Mouse (Mus musculus) liver, embryonic 14.5 days (tissue): ENCODE data around the gene Kcnk16. TPM values are rescaled to one million over a fixed set of nuclear protein-coding genes. Genes with fewer than 3 reads are reported as not detected.
"Not testable (repeated sequence)": the region's sequence is repeated elsewhere in the genome, so short reads cannot be mapped to it uniquely, and the experiment has no call there.

Experiments
- ATAC-seq: fragments of 200-750 bp; cut with Nextera tagmentation; 2 replicates; pipeline ENCODE4 v1.8.0; 2017; ENCODE audit warnings: moderate number of reproducible peaks, mild to moderate bottlenecking, moderate library complexity; ENCODE audit not compliant: insufficient read depth
- DNase-seq, 3 experiments: peaks; one replicate each; pipeline ENCODE4 v3.0.0-alpha.2; 2012 to 2013; ENCODE audit warnings: low read depth in 3 of 3, low spot score in 3 of 3
- H3K27ac ChIP-seq: fragments of 300-500 bp; sonication (generic); 2 replicates; pipeline ENCODE4 v1.5.1; 2014; ENCODE audit warnings: moderate library complexity, mild to moderate bottlenecking, control low read depth, inconsistent platforms
- H3K27me3 ChIP-seq: fragments of 300-500 bp; sonication (generic); 2 replicates; pipeline ENCODE4 v1.6.1; 2014; ENCODE audit warnings: mild to moderate bottlenecking, low read length, moderate library complexity; ENCODE audit not compliant: control insufficient read depth, insufficient read depth
- H3K36me3 ChIP-seq: fragments of 300-500 bp; sonication (generic); replicated peaks from 2 replicates; pipeline ENCODE4 v1.6.1; 2014; ENCODE audit warnings: low read depth; ENCODE audit not compliant: control insufficient read depth, insufficient read depth
- H3K4me1 ChIP-seq, 2 experiments: fragments of 200-500 bp in 1 of 2; fragments of 300-500 bp in 1 of 2; sonication (generic) in 1 of 2; replicated peaks; 2 replicates each; pipeline ENCODE4 v1.6.1; 2012 to 2014; ENCODE audit warnings: antibody characterized with exemption in 1 of 2, inconsistent platforms in 1 of 2, low read length in 1 of 2; ENCODE audit not compliant: control insufficient read depth in 2 of 2, insufficient read depth in 2 of 2
- H3K4me2 ChIP-seq: fragments of 300-500 bp; sonication (generic); 2 replicates; pipeline ENCODE4 v1.6.1; 2014; ENCODE audit warnings: low read depth, mild to moderate bottlenecking, control low read depth, moderate library complexity
- H3K4me3 ChIP-seq, 2 experiments: fragments of 200-500 bp in 1 of 2; fragments of 300-500 bp in 1 of 2; sonication (generic) in 1 of 2; 2 replicates each; pipeline ENCODE4 v1.5.1; 2012 to 2014; ENCODE audit warnings: low read depth in 2 of 2, low read length in 2 of 2, mild to moderate bottlenecking in 2 of 2, control low read depth in 1 of 2, inconsistent platforms in 1 of 2, moderate library complexity in 1 of 2; ENCODE audit not compliant: insufficient read depth in 1 of 2
- H3K9ac ChIP-seq: fragments of 300-500 bp; sonication (generic); replicated peaks from 2 replicates; pipeline ENCODE4 v1.6.1; 2014; ENCODE audit warnings: mild to moderate bottlenecking, control low read depth, moderate library complexity
- H3K9me3 ChIP-seq: fragments of 300-500 bp; sonication (generic); 2 replicates; pipeline ENCODE4 v1.6.1; 2016; ENCODE audit warnings: low read length, mixed read lengths; ENCODE audit not compliant: control insufficient read depth
- CTCF ChIP-seq: IDR thresholded peaks from 2 replicates; pipeline ENCODE4 v1.5.1; 2016; ENCODE audit warnings: antibody characterized with exemption, low read depth, control low read depth
- EP300 ChIP-seq: IDR thresholded peaks from 2 replicates; pipeline ENCODE4 v1.6.1; 2016; ENCODE audit warnings: antibody characterized with exemption, low read depth
- WGBS: fragments of 180-500 bp; shearing (Covaris S2); extraction: QIAGEN DNeasy Blood & Tissue Kit; methylation state at CpG from one replicate; pipeline ENCODE4 v1.1.7; 2014; ENCODE audit not compliant: insufficient replicate concordance; 5-methylcytosine and 5-hydroxymethylcytosine counted together
- polyA plus RNA-seq, 2 experiments: library from polyadenylated mRNA; depleted of rRNA in 1 of 2; stranded (reverse) in 1 of 2; unstranded in 1 of 2; fragments of >200 nt; fragmentation: Nextera tagmentation in 1 of 2; extraction: Ambion mirVana in 1 of 2; gene quantifications; 2 replicates each; pipeline versions ENCODE4 v1.2.1 to v1.2.3; 2012 to 2014

Kcnk16 gene
- 5.4 and 8.5 TPM in 2 replicates for polyA plus RNA-seq (2012; rRNA removed)
- 8.8 and 10.5 TPM in 2 replicates for polyA plus RNA-seq (2014; fragmentation: Nextera tagmentation; extraction: Ambion mirVana)

DNA sequence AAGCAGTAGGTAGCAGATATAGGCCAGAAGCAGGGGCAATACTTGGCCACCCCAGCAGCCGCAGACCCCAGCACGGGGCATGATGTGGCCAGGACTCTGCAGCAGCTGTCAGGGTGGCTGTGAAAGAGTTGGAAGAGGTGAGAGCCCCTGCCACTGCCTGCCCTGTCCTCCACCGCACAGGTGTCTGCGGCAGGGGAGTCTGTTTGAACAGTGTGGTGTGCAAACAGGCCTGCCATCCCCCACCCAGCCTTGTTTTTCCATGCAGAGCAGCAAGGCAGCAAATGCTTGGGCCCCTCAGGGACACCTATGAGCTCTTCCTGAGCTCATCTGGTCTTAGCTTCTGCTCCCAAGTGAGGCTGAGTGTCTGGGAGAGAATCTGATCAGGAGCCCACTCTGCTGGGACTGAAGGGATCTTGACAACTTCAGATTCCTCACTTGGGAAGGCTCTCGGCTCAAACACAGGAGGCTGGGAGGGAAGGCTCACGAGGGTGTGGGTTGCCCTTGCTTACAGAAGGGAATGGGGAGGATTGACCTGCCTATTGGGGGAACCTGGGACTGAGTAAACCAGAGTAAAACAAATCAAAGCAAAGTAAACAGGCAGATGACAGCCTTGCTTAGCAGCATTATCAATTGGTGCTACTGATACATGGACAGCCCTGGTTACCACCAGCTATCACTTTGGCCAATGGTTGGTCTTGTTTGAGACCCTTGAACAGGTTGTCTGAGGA, at the start of gene Kcnk16:
Gene Kcnk16 (minus strand): TSS at position 118 of the 728 bp plus-strand sequence.
- 54% methylated on average over 6 of the region's 6 CpGs for WGBS
- peak; percentile 72 for ATAC-seq
- H3K36me3 ChIP-seq = no peaks in the 10 kb centered on the region
- peaks cover 0 to 2% of the 10 kb centered on the region in 2 experiments; a peak in 1 of 4 replicates for H3K4me1 ChIP-seq
- peak within 1 kb of the TSS; percentile 31 for H3K4me2 ChIP-seq
- no peak within 1 kb of the TSS for H3K9ac ChIP-seq
- no peak within 1 kb of the TSS for H3K27ac ChIP-seq
- no peaks in the 10 kb centered on the region for H3K27me3 ChIP-seq
- DNase-seq = no peak
- TF ChIP-seq CTCF (no peak), EP300 (no peak)
- H3K9me3 ChIP-seq = no peaks in the 10 kb centered on the region
- no peak within 1 kb of the TSS for H3K4me3 ChIP-seq

DNA sequence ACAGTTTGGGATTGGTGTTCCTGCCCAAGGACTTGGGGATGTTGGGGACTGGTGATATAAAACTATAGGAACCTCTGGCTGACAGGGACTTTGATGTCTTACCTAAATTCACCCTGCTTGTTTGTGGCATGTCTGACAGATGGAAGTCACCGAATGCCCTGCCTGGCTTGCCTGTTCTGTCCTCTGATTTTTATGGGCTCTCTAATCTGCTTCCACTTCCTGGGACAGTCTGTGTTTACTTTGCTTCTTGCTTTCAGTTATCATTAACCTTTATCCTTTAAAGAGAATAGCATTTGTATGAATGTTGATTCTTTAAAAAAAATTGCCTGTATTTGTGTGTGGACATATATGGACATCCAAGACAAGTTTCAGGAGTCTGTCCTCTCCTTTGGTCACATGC, 46.1 kb upstream of the Kcnk16 start:
- 50% methylated on average over 1 of the region's 1 CpGs for WGBS
- TF ChIP-seq EP300 (no peak), CTCF (no peak)
- no peak overlapping the region for H3K4me2 ChIP-seq
- H3K27me3 ChIP-seq = no peaks in the 10 kb centered on the region
- H3K36me3 ChIP-seq = peaks cover 7% of the 10 kb centered on the region
- ATAC-seq (no peak), DNase-seq (no peak)
- no peaks in the 10 kb centered on the region for H3K4me1 ChIP-seq
- H3K27ac ChIP-seq = no peak overlapping the region
- no peak overlapping the region for H3K4me3 ChIP-seq
- no peaks in the 10 kb centered on the region for H3K9me3 ChIP-seq
- no peak overlapping the region for H3K9ac ChIP-seq

DNA sequence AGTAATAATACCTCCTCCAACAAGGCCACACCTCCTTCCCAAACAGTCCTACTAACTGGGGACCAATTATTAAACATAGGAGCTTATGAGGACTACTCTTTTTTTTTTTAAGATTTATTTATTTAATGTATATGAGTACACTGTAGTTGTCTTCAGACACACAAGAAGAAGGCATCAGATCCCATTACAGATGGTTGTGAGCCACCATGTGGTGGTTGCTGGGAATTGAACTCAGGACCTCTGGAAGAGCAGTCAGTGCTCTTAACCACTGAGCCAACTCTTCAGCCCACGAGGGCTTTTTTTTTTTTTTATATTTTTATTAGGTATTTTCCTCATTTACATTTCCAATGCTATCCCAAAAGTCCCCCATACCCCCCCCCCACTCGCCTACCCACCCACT, 36.1 kb upstream of the Kcnk16 start:
- H3K4me1 ChIP-seq, H3K36me3 ChIP-seq, H3K4me2 ChIP-seq, H3K4me3 ChIP-seq, DNase-seq, H3K9me3 ChIP-seq, ATAC-seq, H3K27me3 ChIP-seq, H3K27ac ChIP-seq, H3K9ac ChIP-seq: not testable (repeated sequence)
- WGBS = 52% methylated on average over 2 of the region's 2 CpGs

DNA sequence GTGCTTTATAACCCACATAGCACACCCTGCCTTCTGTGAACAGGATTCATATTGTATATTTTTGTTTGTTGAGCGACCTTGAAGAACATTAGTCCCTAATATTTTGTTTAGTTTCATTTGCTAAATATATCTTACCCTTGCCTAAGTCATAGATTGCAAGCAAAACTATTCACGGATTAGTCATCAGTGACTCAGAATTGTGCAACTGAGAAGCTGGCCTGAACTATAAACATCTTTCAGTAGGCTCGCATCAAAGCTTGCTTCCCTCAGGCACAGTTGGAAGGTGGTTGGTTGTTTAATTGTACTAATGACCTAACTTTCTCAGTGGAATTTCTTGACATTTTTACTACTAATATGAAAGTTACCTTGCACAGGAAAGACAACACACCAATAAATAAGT, 29.1 kb upstream of the Kcnk16 start:
- no peaks in the 10 kb centered on the region for H3K27me3 ChIP-seq
- peaks cover 0 to 7% of the 10 kb centered on the region in 2 experiments; a peak in 2 of 4 replicates for H3K4me1 ChIP-seq
- H3K9ac ChIP-seq = no peak overlapping the region
- DNase-seq = no peak
- TF ChIP-seq CTCF (no peak), EP300 (no peak)
- no peak overlapping the region for H3K4me2 ChIP-seq
- 66% methylated on average over 3 of the region's 3 CpGs for WGBS
- no peak overlapping the region for H3K4me3 ChIP-seq
- H3K27ac ChIP-seq = no peak overlapping the region
- no peaks in the 10 kb centered on the region for H3K36me3 ChIP-seq
- no peaks in the 10 kb centered on the region for H3K9me3 ChIP-seq
- no peak for ATAC-seq

DNA sequence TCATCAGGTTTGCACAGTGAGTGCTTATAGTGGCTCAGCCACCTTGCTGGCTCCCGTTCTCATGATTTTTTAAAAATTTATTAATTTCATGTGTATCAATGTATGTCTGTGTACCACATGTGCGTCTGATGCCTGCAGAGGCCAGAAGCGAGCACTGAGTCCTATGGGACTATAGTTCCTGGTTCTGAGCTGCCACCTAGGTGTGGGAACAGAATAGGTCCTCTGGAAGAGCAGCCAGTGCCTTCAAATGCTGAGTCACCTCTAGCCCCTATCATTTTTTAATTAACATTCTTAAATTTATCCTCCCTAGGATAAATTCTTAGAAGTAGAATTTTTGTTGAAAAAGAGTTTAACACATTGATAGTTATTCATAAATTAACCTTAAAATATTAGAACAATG, 28.6 kb upstream of the Kcnk16 start:
- no peak overlapping the region for H3K4me2 ChIP-seq
- H3K4me3 ChIP-seq = no peak overlapping the region
- no peak overlapping the region for H3K27ac ChIP-seq
- 74% methylated on average over 3 of the region's 3 CpGs for WGBS
- TF ChIP-seq CTCF (no peak), EP300 (no peak)
- H3K36me3 ChIP-seq = no peaks in the 10 kb centered on the region
- no peaks in the 10 kb centered on the region for H3K9me3 ChIP-seq
- no peaks in the 10 kb centered on the region for H3K27me3 ChIP-seq
- no peak overlapping the region for H3K9ac ChIP-seq
- DNase-seq (no peak), ATAC-seq (no peak)
- peaks cover 0 to 7% of the 10 kb centered on the region in 2 experiments; a peak in 2 of 4 replicates for H3K4me1 ChIP-seq
